ENCODE assay signal across 9 mouse cellular contexts in the genomic region with DNA sequence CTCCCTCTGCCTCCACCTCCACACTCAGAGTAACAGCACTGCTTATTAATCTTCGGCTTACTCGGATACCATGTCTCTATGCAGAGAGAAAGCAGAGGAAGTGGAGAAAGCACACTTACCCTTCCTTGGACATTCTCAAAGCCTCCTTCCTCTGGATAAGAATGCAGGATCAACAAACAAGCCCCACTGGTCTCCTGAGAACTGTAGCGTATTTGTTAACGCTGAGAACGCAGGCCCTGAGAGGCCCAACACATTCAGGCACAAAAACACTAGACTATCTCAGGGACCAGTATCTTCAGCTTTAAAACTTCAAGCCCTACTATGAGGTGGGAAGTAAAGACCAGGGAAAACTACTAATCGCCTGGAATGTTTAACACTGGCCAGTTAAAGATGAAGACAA.
DNase-seq lines count a peak whose midpoint lies in the region; ATAC-seq and TF ChIP-seq lines count a peak whose summit lies in the region.
"Had no signal": no experiment of that assay in that cellular context is flagged by ENCODE, and none has a peak within 500 bp of the region (broad histone marks: within the 10 kb centered on the region; RNA-seq: fewer than 3 reads in every experiment).

No protein-coding gene starts in this region.

- H3K4me2 ChIP-seq in kidney, embryonic 16.5 days (replicated peaks; ENCODE audit: low read depth, low read length): no peak overlapping the region
- no peak overlapping the region for H3K4me2 ChIP-seq in embryonic facial prominence, embryonic 13.5 days
- H3K4me2 ChIP-seq in heart, embryonic 11.5 days: 0 out of 2 replicates have a peak overlapping the region, but pooled peaks have one; percentile 0
- no peak overlapping the region for H3K4me2 ChIP-seq in liver, postnatal 0 days (ENCODE audit: low read depth, low read length)
- H3K4me2 ChIP-seq: neural tube, embryonic 12.5 days had no signal

- no peak for ATAC-seq in kidney, embryonic 16.5 days (ENCODE audit: low FRiP score, low TSS enrichment)
- ATAC-seq in embryonic facial prominence, embryonic 13.5 days (ENCODE audit: insufficient number of reproducible peaks, insufficient read depth, low FRiP score, low TSS enrichment, low read depth): no peak
- no peak for ATAC-seq in heart, embryonic 11.5 days (replicated peaks; ENCODE audit: insufficient number of reproducible peaks, low FRiP score, low TSS enrichment)
- ATAC-seq in liver, postnatal 0 days: no peak

- H3K4me3 ChIP-seq in kidney, embryonic 16.5 days (ENCODE audit: low read length): no peak overlapping the region
- H3K4me3 ChIP-seq in embryonic facial prominence, embryonic 13.5 days: no peak overlapping the region
- H3K4me3 ChIP-seq in heart, embryonic 11.5 days (ENCODE audit: low read depth, low read length): no peak overlapping the region
- no peak overlapping the region for H3K4me3 ChIP-seq in liver, postnatal 0 days (ENCODE audit: low read depth, low read length)
- H3K4me3 ChIP-seq: neural tube, embryonic 12.5 days had no signal

- TF ChIP-seq CTCF in liver, postnatal 0 days (IDR thresholded peaks at IDR 0.05; ENCODE audit: low read depth): no peak

- H3K9ac ChIP-seq in kidney, embryonic 16.5 days (replicated peaks; ENCODE audit: low read length): 0 out of 2 replicates have a peak overlapping the region, but pooled peaks have one; percentile 32
- no peak overlapping the region for H3K9ac ChIP-seq in embryonic facial prominence, embryonic 13.5 days
- H3K9ac ChIP-seq in heart, embryonic 11.5 days (ENCODE audit: low read depth, low read length): peak overlapping the region; percentile 40; the same call in 1 of the 2 replicates
- no peak overlapping the region for H3K9ac ChIP-seq in liver, postnatal 0 days (replicated peaks)
- H3K9ac ChIP-seq: neural tube, embryonic 12.5 days had no signal

- H3K36me3 ChIP-seq in kidney, embryonic 16.5 days (ENCODE audit: insufficient read depth, low read length): 0 out of 2 replicates have a peak, but pooled peaks cover 2% of the 10 kb centered on the region
- peaks cover 9% of the 10 kb centered on the region; the same call in 1 of the 2 replicates for H3K36me3 ChIP-seq in embryonic facial prominence, embryonic 13.5 days
- no peaks in the 10 kb centered on the region for H3K36me3 ChIP-seq in heart, embryonic 11.5 days (ENCODE audit: control insufficient read depth, insufficient read depth, low read length)
- peaks cover 15% of the 10 kb centered on the region for H3K36me3 ChIP-seq in liver, postnatal 0 days (replicated peaks; ENCODE audit: insufficient read depth, low read length)

- H3K27ac ChIP-seq in kidney, embryonic 16.5 days (ENCODE audit: low read length): peak overlapping the region; percentile 74
- H3K27ac ChIP-seq in embryonic facial prominence, embryonic 13.5 days: peak overlapping the region; percentile 29; the same call in 1 of the 2 replicates
- peak overlapping the region; percentile 58 for H3K27ac ChIP-seq in heart, embryonic 11.5 days (ENCODE audit: low read depth, low read length)
- peak overlapping the region; percentile 70 for H3K27ac ChIP-seq in liver, postnatal 0 days (ENCODE audit: low read depth)
- H3K27ac ChIP-seq: neural tube, embryonic 12.5 days had no signal

- no peaks in the 10 kb centered on the region for H3K27me3 ChIP-seq in kidney, embryonic 16.5 days (ENCODE audit: insufficient read depth, low read length)
- no peaks in the 10 kb centered on the region for H3K27me3 ChIP-seq in embryonic facial prominence, embryonic 13.5 days
- H3K27me3 ChIP-seq in heart, embryonic 11.5 days (ENCODE audit: control insufficient read depth, insufficient read depth, low read length): no peaks in the 10 kb centered on the region
- H3K27me3 ChIP-seq in liver, postnatal 0 days (ENCODE audit: insufficient read depth, low read length): no peaks in the 10 kb centered on the region
- H3K27me3 ChIP-seq: neural tube, embryonic 12.5 days had no signal

- peaks cover 15% of the 10 kb centered on the region for H3K4me1 ChIP-seq in kidney, embryonic 16.5 days (ENCODE audit: insufficient read depth, low read length)
- H3K4me1 ChIP-seq in embryonic facial prominence, embryonic 13.5 days: peaks cover 8% of the 10 kb centered on the region
- peaks cover 15% of the 10 kb centered on the region for H3K4me1 ChIP-seq in heart, embryonic 11.5 days (ENCODE audit: control insufficient read depth, insufficient read depth, low read length)
- no peaks in the 10 kb centered on the region for H3K4me1 ChIP-seq in liver, postnatal 0 days (ENCODE audit: insufficient read depth)
- H3K4me1 ChIP-seq: neural tube, embryonic 12.5 days had no signal

- no peaks in the 10 kb centered on the region for H3K9me3 ChIP-seq in kidney, embryonic 16.5 days (ENCODE audit: low read length)
- no peaks in the 10 kb centered on the region for H3K9me3 ChIP-seq in embryonic facial prominence, embryonic 13.5 days
- H3K9me3 ChIP-seq in heart, embryonic 11.5 days (replicated peaks; ENCODE audit: control insufficient read depth, low read length): no peaks in the 10 kb centered on the region
- H3K9me3 ChIP-seq in liver, postnatal 0 days (ENCODE audit: low read length): no peaks in the 10 kb centered on the region
- H3K9me3 ChIP-seq: neural tube, embryonic 12.5 days had no signal

- no peak for TF ChIP-seq EP300 in liver, postnatal 0 days (IDR thresholded peaks at IDR 0.05; ENCODE audit: low read depth)

- no peak for DNase-seq in kidney, adult 9 months
- no peak for DNase-seq in liver, postnatal 0 days
- no peak for DNase-seq in cerebellum, postnatal 14 days
- DNase-seq in layer of hippocampus, adult 9-10 months (ENCODE audit: low spot score): no peak
- DNase-seq in right cerebral cortex, postnatal 14 days: no peak

- WGBS in kidney, embryonic 16.5 days: 39% methylated on average over 6 of the region's 6 CpGs
- WGBS in embryonic facial prominence, embryonic 13.5 days: 42% methylated on average over 6 of the region's 6 CpGs
- 32% methylated on average over 6 of the region's 6 CpGs for WGBS in heart, embryonic 11.5 days (ENCODE audit: insufficient replicate concordance)
- WGBS in liver, postnatal 0 days (ENCODE audit: insufficient replicate concordance): 59% methylated on average over 6 of the region's 6 CpGs

Comparison
In these comparisons a context has a peak if more than half of its experiments do, and no peak if none do; other contexts are left out.
1. H3K9ac ChIP-seq: peak in kidney, embryonic 16.5 days (single experiment) and heart, embryonic 11.5 days (single experiment); none in embryonic facial prominence, embryonic 13.5 days (single experiment) and liver, postnatal 0 days (single experiment).
2. Peak in every context shown above with its lines, with median percentiles within 50 percentile points of each other: H3K27ac ChIP-seq.